Mouse (Mus musculus) urinary bladder, adult 2 months (tissue): ENCODE measurements at regions not wholly inside any gene's neighbourhood (a gene's known extent, or its start where the extent isn't known, plus 50 kb on each side); places are given as distances from the start of the nearest gene placed in this dataset.

Source experiments
- DNase-seq: peaks from one replicate; pipeline ENCODE4 v3.0.0; 2022; ENCODE audit warnings: low spot score

GRCm38 (mm10) chr8:100796628-100797027 is 1380.4 kb upstream of the Cdh8 start:
- DNase-seq, result no peak

- no peak for DNase-seq
Measured at GRCm38 (mm10) chr8:100793951-100794350, 1377.7 kb upstream of the Cdh8 start.

GRCm38 (mm10) chr8:100790592-100791141 is 1374.4 kb upstream of the Cdh8 start:
- no peak for DNase-seq

GRCm38 (mm10) chr8:100788132-100788531 is 1371.9 kb upstream of the Cdh8 start:
- no peak for DNase-seq

DNA sequence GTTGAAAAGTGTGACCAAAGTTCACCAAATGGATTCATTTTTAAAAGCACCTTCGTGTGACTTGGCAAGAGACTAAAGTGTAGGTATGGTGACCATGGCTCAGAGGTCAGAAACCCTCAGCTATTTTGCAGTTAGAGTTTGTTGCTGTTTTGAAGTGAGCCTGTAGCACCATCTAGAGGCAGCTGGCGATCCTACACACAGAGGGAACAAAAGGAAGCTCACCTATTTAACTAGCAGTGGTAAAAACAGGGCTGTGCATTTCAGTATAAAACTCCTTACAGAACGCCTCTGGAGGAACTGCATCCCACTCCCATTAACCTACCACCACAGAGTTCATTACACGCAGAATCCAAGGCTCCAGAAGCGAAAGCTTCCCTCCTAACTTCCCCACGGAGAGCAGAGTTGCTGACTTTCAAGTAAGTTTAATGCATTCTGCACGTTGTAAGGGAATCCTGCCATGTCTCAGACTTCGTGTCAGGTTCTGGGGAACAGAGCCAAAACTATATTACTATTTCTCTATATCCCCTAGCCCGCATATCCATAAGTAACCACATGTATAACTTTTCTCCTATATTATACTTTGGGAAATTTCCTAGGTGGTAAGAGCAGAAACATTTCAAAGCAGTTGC is 1356.6 kb upstream of the Cdh8 start:
- DNase-seq, result peak; percentile 22

GRCm38 (mm10) chr8:100769617-100770016 is 1353.3 kb upstream of the Cdh8 start:
- DNase-seq, result no peak

GRCm38 (mm10) chr8:100733927-100734326 is 1317.7 kb upstream of the Cdh8 start:
- no peak for DNase-seq

GRCm38 (mm10) chr8:100702365-100702764 is 1286.1 kb upstream of the Cdh8 start:
- DNase-seq, result no peak

DNA sequence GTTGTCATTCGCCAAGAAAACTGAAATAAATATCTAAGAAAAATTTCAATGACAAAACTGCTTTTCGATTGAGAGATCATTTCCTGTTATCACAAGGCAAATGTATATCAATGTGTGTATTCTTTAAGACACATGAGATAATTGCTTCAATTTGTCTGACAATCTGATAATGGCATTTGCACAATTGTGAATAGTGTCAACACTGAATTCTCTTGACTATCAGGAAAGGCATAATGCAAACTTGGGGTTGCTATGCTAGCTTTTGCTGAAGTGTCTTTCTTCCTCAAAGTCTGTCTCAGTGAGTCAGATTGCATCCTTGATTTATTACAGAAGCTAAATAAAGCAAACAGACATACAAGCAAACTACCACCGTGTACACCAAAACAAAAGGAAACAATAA is 1278.8 kb upstream of the Cdh8 start:
- DNase-seq, result no peak

DNA sequence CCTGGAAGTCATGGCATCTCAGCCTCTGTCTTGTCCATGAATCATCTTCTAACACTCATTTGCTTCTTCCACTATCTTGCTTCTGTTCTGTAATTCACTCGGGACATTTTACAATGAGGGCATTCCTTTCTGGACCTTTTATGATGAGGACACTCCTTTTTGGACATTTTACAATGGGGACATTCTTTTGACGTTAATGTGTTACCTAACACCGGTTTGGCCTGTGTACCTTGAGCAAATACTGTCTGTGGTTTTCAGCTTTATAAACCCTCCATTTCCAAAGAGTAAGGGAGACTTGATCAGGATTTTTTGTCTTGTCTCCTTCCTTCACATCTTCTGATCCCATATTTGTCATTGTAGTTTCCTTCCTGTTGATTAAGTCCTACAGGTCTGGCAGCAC is 1262.3 kb upstream of the Cdh8 start:
- DNase-seq, result no peak
